ENCODE assay signal across 20 mouse cellular contexts in the genomic region with DNA sequence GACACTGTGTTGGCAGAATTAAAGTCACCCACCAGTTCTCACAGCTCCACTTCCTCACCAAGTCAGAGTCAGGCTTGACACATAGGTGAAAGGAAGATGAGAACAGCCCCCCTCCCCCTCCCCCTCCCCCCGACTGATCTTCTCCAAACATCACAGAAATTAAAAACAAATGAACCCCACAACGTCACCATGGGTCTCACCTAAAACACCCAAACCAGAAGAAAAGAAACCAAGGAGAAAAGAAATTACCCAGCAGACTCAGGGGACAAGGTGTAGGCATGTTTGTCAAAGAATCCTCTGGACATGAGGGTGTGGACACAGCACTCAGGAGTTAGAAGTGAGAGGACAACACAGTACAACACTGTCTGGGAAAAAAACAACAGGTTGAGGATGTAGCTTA.
"Had no signal": no experiment of that assay in that cellular context is flagged by ENCODE, and none has a peak within 500 bp of the region (broad histone marks: within the 10 kb centered on the region; RNA-seq: fewer than 3 reads in every experiment).

No protein-coding gene starts in this region.

- H3K36me3 ChIP-seq: intestine, embryonic 15.5 days; limb, embryonic 10.5 days; lung, embryonic 15.5 days had no signal

- DNase-seq: kidney, adult 11 months; kidney, adult 9 months; layer of hippocampus, adult 9-11 months; liver; lung, adult 18-20 months; lung, postnatal 10 days; lung, postnatal 36 days; midbrain, embryonic 14.5 days; retina, postnatal 1 day; right cerebral cortex, postnatal 25 days; spleen, adult 18-20 months had no signal

- H3K27ac ChIP-seq: intestine, embryonic 15.5 days; layer of hippocampus, adult 2 months; limb, embryonic 10.5 days; limb, embryonic 13.5 days; liver, embryonic 12.5 days; liver, embryonic 15.5 days; lung, embryonic 15.5 days; neural tube, embryonic 13.5 days; stomach, postnatal 0 days had no signal

- H3K27me3 ChIP-seq: intestine, embryonic 15.5 days; limb, embryonic 13.5 days; liver, embryonic 12.5 days; liver, embryonic 15.5 days; lung, embryonic 15.5 days; neural tube, embryonic 13.5 days had no signal

- H3K4me3 ChIP-seq: intestine, embryonic 15.5 days; layer of hippocampus, adult 2 months; limb, embryonic 10.5 days; limb, embryonic 13.5 days; liver, embryonic 12.5 days; liver, embryonic 15.5 days; lung, embryonic 15.5 days; neural tube, embryonic 13.5 days had no signal

- ATAC-seq: intestine, embryonic 15.5 days; liver, embryonic 12.5 days had no signal

- H3K4me1 ChIP-seq: liver, embryonic 12.5 days; liver, embryonic 15.5 days had no signal
